Mouse (Mus musculus) large intestine, adult 2 months (tissue): Measurements from ENCODE around the gene Pidd1. TPM values are rescaled to one million over a fixed set of nuclear protein-coding genes. Genes with fewer than 3 reads are reported as not detected.

Experiments
- DNase-seq: peaks from one replicate; pipeline ENCODE4 v3.0.0-alpha.2; 2012; ENCODE audit warnings: low read depth, low spot score
- WGBS: fragments of 180-500 bp; shearing (Covaris S2); methylation state at CpG from one replicate; pipeline ENCODE4 v1.1.7; 2018; 5-methylcytosine and 5-hydroxymethylcytosine counted together
- polyA plus RNA-seq: library from polyadenylated mRNA; depleted of rRNA; stranded (reverse); fragments of >200 nt; gene quantifications from 2 replicates; pipeline ENCODE4 v1.2.3, GENCODE M21; 2012; rRNA removed

The Pidd1 gene
- 13.0 and 17.0 TPM in 2 replicates for polyA plus RNA-seq

- no peak for DNase-seq
- WGBS = under 1% methylated on average over 25 of the region's 25 CpGs
Observed at GRCm38 (mm10) chr7:141443828-141444237, at the start of gene Pidd1. Pidd1 (minus strand) TSS chr7:141444025.

DNA sequence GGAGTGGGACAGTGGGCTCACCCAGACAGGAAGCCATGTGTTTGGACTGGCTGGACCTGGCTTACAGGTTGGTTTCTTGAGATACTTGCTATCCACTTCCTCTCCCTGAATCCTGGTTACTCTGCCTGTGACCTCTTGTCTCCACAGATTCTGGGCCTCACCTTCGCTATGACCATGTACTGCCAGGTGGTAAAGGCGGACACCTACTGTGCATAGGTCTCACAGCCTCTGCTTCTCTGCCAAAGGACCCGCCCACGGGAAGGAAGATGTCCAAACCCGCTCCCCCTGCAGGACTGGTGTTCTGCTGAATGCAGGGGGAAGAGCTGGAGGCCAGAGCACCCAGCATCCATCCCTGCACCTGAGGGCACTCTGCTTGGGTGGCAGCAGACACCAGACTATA is 48.9 kb upstream of the Pidd1 start:
- 80% methylated on average over 5 of the region's 5 CpGs for WGBS
- DNase-seq = no peak

DNA sequence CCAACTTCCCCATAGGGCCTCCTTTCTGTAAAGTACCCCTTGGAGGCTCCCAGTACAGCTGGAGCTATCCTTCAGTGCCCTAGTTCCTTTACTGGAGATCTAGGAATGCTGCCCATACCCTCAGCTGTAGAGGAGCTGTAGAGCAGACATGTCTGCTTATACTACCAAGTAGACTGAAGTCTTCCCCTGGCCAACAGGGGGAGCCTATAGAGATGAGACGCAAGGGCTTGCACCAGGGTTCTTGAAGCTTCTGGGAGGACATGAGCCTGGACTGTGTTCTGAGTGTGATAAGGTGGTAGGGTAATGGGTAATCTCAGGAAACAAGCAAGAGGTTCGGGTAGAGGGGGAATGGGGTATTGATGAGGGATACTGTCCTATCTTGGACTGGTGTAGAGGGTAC is 47.3 kb upstream of the Pidd1 start:
- DNase-seq = no peak
- WGBS = 80% methylated on average over 2 of the region's 2 CpGs

DNA sequence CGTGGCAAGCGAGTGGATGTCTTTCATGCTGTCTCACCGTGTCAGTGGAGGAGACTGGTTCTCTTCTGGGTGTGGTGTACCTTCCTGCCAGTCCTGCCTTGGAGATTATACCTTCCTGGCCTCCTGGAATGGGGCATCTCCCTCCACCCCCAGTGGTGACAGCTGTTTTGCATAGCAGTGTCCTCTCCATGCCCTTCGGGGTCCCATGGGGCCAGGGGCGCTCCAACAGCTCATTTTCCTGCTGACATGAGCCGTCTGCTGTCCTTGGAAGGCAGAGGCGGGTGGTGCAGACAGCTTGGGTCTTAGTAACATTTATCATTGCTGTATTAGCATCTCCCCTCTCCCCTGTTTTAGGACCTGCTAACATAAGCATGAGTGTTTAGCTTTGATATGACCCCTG is 43.3 kb upstream of the Pidd1 start:
- 81% methylated on average over 7 of the region's 7 CpGs for WGBS
- no peak for DNase-seq

DNA sequence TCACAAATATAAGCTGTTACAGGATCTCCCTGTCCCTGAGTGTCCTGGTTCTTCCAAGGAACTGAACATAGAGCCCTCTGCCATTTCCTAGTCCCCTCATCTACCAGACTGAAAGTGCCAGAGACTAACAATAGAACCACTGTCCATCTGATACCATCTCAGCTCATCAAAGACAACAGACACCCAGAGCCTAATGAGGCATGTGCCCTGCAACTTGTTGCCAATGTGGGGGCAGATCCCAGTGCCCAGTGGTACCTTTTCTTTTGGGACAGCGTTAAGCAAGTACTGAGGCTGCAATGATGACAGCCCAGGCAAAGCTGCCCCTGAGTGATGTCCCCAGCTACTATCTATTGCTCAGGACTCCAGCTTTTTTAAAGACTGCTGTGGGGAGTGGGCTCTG is 42.4 kb upstream of the Pidd1 start:
- WGBS = 91% methylated on average over 1 of the region's 1 CpGs
- DNase-seq = no peak

GRCm38 (mm10) chr7:141485606-141486005 is 41.8 kb upstream of the Pidd1 start:
- WGBS = 84% methylated on average over 2 of the region's 2 CpGs
- no peak for DNase-seq

- DNase-seq = no peak
- 86% methylated on average over 2 of the region's 2 CpGs for WGBS
Observed at GRCm38 (mm10) chr7:141485186-141485585, 41.4 kb upstream of the Pidd1 start.

GRCm38 (mm10) chr7:141484186-141485120 is 40.6 kb upstream of the Pidd1 start:
- WGBS = 80% methylated on average over 5 of the region's 5 CpGs
- no peak for DNase-seq

- no peak for DNase-seq
- WGBS = 56% methylated on average over 6 of the region's 6 CpGs
Observed at GRCm38 (mm10) chr7:141483114-141483653, 39.4 kb upstream of the Pidd1 start.

DNA sequence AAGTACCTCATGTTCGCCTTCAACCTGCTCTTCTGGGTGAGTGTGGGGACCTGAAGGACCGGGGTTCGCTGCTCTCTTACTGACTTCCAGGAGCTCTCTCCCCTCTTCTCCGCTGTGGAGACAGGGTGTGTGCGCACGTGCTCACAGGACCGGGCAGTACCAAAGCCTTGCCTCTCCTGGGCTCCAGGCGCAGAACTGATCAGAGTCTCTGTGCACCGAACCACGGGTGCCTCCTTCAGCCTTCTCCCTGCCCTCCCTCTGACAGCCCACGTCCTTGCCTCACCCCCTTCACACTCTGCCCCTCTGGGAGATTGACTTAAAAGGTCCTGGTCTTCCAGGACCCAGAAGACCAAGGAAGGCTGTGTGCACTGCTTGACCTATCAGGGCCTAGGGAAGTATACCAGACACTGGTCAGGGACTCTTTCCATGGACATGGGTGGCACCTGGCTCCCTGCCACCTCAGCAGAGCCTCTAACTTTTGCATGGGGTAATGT is 38.8 kb upstream of the Pidd1 start:
- WGBS = 30% methylated on average over 11 of the region's 11 CpGs
- no peak for DNase-seq

DNA sequence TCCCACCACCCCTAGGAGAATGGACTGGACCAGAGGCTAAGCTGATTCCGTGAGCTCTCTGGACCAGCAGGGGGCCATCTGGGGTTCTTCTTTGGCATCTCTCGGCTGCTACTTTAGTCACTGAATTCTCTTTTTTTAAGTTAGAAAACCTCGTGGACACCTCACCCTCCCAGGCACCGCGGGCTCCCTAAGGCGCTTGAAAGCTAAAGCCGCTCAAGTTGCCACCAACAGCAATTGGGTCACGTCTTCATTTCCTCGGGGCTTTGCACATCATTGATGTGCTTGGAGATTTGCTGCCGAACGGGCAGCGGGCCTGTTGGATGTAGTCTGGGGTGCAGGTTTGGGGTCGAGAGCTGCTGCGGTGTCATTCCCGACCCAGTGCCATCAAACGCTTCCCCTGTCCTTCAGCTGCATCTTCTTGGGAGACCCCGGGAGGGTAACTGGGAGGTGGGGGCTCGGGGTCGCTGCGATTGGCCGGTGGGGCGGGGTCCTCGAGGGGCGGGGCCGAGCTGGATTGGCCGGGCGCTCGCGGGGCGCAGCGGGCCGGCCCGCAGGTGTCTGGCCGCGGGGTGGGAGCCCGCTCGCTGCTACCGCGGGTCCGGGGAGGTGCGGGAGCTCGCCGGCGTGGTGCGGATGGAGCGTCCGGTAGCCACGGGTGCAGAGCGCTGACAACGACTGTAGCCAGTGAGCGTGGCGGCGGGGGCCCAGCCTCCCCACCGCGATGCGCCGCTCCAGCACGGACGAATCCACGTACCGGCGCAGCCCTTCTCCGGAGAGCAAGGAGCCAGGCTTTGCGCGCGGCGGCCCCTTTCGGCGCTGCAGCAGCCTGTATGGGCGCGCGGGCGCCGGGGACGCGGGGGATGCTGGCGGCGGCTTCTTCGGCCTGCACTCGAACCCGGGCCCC is 37.9 kb upstream of the Pidd1 start:
- WGBS = 2% methylated on average over 81 of the region's 81 CpGs
- DNase-seq = no peak

DNA sequence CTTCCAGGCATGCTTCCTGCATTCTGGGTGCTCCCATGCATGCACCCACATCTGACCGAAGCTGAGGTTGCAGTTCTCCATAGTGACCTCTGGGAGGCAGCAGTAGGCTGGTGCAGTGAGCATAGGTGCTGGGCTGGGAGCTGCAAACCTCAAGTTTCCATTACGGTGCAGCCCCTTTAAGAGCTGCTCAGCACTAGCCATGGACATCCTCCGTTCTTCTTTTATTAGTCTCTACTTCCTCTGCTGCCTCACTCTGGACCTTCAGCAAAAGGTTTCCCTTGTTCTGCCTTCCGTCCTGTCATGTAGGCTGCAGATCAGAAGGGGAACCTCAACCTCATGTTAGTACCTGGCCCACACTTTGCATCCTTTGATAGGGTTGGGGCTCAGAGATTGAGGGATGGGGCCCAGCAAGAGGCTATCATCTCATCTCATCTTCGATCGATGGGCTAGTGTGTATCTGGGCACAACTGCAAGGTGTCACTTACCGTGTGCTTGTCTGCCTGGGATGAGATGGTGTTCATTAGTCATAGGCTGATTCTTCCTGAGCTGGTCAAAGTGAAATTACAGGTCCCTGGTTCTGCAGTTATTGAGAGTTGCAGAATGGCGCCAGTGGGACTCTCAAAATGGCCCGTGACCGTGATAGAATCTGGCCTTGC is 37.1 kb upstream of the Pidd1 start:
- DNase-seq = no peak
- 12% methylated on average over 10 of the region's 10 CpGs for WGBS

DNA sequence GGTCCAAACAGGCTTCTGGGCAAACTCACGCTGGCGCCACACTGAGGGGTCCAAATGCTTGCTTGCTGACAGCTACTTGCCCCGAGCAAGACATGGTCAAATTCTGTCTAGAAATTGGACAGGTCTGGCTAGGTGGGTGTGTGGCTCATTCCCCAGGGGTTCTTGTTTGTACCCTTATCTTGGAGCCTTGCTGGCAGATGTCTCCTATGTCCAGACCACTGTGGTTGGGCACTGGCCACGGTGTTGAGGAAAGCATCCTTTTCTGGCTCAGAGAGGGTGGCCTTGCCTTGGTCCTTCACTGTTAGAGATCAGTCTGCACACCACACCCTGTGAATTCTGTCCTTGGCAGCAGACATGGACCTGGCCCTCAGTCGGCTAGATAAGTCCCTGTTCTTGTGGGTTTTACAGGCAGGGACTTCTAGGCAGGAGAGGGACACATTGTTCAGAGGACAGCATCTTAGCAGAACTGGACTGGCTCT is 34.5 kb upstream of the Pidd1 start:
- DNase-seq = no peak
- WGBS = 44% methylated on average over 5 of the region's 5 CpGs

- no peak for DNase-seq
- WGBS = 35% methylated on average over 4 of the region's 4 CpGs
Observed at GRCm38 (mm10) chr7:141477578-141478269, 33.9 kb upstream of the Pidd1 start.

GRCm38 (mm10) chr7:141476981-141477370 is 33.2 kb upstream of the Pidd1 start:
- DNase-seq = no peak
- 9% methylated on average over 7 of the region's 7 CpGs for WGBS

DNA sequence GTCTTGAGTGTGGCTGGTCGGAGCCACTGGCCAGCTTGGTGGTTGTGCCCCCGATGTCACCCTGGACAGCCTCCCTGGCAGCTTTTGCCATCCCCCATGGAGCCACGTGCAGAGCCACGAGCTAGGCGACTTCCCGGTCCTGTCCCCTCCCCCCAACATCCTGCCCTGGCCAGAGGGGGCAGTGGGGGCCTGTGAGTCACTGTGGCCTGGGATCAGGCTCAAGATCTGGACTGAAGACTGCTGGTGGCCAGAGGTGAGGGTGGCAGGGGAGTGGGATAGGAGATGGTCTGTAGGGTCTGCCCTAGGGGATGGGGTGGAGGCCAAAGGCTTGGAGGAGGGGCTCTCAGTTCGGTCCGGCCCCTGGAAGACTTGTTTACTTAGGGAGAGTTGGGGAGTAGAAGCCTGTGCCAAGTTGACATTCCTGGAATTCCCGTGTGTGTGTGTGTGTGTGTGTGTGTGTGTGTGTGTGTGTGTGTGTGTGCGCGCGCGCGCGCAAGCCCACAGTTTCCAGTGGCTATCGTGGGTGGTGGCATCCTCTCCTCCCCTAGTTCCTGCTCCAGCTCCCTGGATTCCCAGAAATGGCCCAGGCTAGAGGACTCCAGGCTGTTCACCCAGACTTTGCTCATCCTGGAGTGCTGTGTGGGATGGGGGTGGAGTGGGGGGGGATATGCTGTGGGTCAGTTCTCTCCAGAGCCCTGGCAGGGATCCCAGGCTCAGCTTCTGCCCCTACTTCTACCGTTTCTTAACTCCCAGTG is 32.6 kb upstream of the Pidd1 start:
- WGBS = 3% methylated on average over 17 of the region's 17 CpGs
- DNase-seq = no peak

- WGBS = under 1% methylated on average over 12 of the region's 12 CpGs
- DNase-seq = no peak
Observed at GRCm38 (mm10) chr7:141475805-141476158, 32.0 kb upstream of the Pidd1 start.
